19 mouse cellular contexts compared by ENCODE assay signal in the genomic region with DNA sequence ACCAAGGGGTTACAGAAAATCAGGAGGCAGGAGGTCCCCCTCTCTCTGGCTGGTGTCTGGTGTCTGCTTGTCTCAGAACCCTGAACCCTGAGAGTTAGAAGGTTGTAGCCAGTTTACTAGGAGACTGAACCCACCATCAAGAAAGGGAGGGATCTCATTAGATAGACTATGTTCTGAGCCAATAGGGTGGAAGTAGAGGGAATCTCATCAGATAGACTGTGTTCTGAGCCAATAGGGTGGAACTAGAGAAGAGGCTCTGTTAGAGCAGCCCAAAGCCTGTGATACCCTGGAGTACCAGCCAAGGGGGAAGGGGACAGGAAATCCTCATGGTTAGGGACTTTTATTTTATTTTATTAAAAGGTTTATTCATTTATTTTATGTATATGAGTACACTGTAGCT. TPM values are rescaled to one million over a fixed set of nuclear protein-coding genes. Genes with fewer than 3 reads are reported as not detected.
"Had no signal": no experiment of that assay in that cellular context is flagged by ENCODE, and none has a peak within 500 bp of the region (broad histone marks: within the 10 kb centered on the region; RNA-seq: fewer than 3 reads in every experiment).

No protein-coding gene starts in this region.

- H3K4me2 ChIP-seq: neural tube, embryonic 15.5 days; stomach, embryonic 15.5 days had no signal

- H3K27me3 ChIP-seq: neural tube, embryonic 15.5 days; stomach, embryonic 15.5 days had no signal

- H3K36me3 ChIP-seq: neural tube, embryonic 15.5 days; stomach, embryonic 15.5 days had no signal

- DNase-seq: retina, postnatal 1 day; right cerebral cortex, adult 18-20 months; right cerebral cortex, postnatal 14 days; right cerebral cortex, postnatal 25 days; right cerebral cortex, postnatal 4 days; spleen, adult 18-20 months; thymus, adult 18-20 months; thymus, adult 2 months; thymus, postnatal 14 days; thymus, postnatal 25 days; thymus, postnatal 36 days; thymus, postnatal 4 days had no signal

- H3K9ac ChIP-seq: neural tube, embryonic 15.5 days; stomach, embryonic 15.5 days had no signal

- H3K4me3 ChIP-seq: neural tube, embryonic 15.5 days; stomach, embryonic 15.5 days had no signal

- H3K27ac ChIP-seq: neural tube, embryonic 15.5 days; stomach, embryonic 15.5 days; stomach, postnatal 0 days had no signal

- H3K9me3 ChIP-seq: neural tube, embryonic 15.5 days; stomach, embryonic 15.5 days had no signal

RNA-seq across cellular contexts. Expression of a gene that starts 36.0 kb away (rescaled TPM):
- total RNA-seq: neutrophil, adult 5-6 weeks had no signal
- polyA plus RNA-seq: small intestine, adult 2 months; stomach, embryonic 14.5 days; testis, adult 2 months had no signal
